Mouse (Mus musculus): ENCODE measurements around the gene Clstn1. TPM values are rescaled to one million over a fixed set of nuclear protein-coding genes. Genes with fewer than 3 reads are reported as not detected.

Gene Clstn1
- total RNA-seq, 4 experiments from 2014 or later, result 17.1 to 25.6 (median 24.8) TPM

DNA sequence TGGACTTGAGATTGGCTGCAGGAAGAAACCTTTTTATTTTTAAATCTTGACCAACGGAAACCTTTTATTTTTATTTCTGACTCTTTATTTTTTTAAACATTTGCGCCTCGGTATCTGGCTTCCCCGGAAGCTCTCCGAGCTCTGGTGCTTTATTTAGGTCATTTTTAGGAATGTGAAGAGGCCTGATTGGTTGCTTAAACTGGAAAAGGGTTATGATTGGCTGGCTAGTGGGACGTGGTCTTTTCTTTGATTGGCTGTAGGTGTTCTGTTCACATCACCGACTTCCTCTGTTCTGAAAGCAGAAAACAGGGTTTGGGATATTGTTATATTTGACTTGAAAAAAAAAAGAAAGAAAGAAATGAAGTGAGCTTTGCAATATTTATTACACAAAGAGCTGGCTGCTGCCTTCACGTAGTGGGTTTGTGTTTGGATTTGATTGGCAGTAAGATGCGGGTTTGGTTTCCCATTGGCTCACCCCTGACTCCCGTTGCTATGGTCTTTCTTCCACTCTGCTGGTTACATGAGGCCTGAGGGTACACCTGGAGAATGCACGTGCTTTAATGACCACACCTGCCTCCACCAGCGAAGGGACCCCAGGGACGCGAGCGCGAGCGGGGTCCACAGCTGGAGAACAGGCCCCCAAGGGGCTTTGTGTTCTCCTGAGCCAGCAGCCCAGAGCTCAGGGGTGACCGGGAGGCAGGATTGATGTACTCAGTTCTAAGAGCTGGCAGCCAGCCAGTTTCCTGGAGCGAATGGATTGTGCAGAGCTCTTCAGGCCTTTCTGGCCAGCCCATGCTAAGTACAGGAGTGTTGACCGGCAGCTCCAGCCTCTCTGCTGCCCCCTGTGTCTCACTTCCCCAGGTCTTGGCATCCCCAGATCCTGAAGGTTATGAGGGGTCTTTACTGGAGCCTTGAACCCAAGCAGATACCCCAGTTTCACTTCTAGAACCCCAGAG is 21.5 kb upstream of the Clstn1 start:
- peak; percentile 45 to 64 for DNase-seq (ENCODE audit: low spot score in 2 of 2)

DNA sequence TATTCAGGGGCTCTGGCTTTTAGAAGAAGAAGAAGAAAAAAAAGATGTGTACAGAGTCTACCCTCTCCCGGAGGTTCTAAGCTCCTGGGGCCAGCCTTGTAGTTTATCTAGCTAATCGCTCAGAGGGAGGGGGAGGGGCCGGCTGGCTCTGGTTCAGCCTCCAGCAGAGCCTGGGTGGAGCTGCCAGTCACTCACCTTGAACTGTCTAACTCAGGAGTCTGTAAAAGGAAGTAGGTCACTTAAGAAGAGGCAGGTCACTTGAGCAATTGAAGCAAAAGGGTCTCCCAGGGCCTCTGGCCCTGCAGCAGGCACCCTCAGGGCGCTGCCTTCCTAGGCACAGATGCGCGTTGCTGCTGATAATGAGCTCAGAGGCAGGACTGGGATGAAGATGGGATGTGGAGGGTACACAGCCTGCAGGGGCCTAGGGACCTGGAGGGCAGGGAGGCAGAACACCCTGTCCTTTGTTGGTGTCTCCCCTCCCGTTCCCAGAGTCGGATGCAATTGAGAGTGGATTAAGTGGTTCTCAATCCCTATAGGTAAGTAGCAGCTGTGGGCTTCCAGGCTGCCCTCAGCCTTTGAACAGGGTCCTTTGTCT is 18.7 kb upstream of the Clstn1 start:
- no peak for DNase-seq (ENCODE audit: low spot score in 2 of 2)

DNA sequence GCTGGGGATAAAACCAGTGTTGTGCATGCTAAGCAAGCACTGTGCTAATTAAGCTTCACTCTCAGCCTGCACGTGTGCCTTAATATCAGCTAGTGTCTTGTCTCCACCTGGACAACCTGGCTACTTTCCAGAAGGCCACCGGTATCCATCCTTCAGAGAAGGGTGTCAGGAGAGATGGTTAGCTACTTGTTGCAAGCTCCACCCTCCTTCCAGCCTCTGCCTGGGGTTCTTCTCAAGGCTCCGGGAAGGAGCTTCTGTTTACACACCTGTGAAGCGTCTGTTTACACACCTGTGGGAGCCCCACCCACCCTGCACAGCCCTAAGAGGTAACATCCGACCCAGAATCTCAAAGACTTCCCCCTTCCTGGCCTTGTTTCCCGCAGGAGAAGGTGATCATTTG is 17.6 kb upstream of the Clstn1 start:
- no peak for DNase-seq (ENCODE audit: low spot score in 2 of 2)

DNA sequence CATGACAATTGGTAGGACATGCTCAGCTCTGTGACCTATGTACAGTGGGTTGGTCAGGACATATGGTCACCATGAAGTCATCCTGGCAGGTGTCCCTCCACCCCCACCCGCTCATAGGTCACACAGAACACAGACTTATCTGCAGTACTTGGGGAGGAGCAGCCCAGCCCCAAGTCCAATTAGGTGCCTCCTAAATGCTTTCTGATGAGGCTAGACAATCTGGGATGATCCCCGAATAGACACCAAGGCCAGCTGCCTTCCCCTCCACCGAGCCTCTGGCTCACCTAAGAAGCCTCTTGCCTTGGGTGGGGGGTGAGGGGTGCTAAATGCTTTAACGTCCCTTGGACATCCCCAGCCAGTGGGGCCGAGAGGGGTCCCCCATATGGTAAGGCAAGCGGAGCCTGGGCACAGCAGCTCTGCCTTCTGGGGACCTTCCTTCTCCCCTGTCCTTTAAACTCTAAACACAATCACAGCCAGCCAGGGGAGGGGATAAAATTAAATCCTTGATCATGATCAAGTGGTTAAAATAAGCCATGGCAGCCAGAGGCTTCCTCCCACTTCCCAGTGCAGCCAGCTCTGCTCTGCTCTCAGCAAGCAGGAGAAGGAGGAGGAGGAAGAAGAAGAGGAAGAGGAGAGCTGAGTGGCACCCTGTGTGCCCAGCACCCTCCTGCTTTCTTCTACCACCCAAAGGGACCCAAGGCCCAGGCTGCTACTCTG is 16.3 kb upstream of the Clstn1 start:
- no peak for DNase-seq (ENCODE audit: low spot score in 2 of 2)

GRCm38 (mm10) chr4:149570498-149570863 is 15.8 kb upstream of the Clstn1 start:
- no peak for DNase-seq (ENCODE audit: low spot score in 2 of 2)

DNA sequence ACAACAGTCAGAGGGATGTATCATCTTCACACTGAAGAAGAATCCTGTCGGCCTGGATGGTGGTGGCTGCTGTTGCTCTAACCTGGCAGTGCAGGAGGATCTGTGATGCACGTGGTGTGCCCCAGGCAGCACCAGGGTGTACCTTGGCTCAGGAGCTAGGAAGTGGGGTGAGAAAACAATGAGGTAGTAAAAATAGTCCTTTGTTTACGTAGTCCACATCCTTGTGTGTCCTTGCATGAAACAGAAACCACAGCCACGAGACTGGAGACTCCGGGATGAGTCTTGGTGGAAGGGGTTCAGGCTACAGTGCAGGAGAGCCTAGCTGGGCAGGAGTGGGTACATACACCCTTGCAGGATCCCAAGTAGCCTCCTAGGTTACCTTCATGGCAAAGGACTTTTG is 15.1 kb upstream of the Clstn1 start:
- no peak for DNase-seq (ENCODE audit: low spot score in 2 of 2)

DNA sequence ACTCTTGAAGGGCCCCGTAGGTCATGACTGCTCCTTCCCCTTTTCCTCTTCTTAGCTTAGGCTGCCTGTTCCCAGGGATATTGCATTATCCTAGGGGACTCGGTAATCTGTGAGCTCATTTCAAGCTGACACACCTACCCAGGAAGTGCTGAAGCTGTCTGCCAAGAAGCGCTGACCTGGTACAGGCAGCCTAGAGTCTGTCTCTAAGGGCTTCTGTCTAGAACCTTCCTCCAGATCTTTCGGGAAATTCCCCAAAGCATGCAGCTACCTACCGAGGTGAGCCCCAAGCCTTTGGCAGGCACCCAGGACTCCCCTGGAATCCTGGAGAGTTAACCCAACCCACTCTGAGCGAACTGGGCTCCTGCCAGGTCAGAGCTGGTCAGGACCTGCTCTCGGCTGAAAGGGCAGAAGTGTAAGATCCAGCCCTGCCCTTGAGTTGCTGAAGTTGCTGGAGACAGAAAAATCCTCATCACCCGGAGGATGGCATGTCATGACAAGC is 14.6 kb upstream of the Clstn1 start:
- no peak for DNase-seq (ENCODE audit: low spot score in 2 of 2)

GRCm38 (mm10) chr4:149572446-149572845 is 13.8 kb upstream of the Clstn1 start:
- no peak for DNase-seq (ENCODE audit: low spot score in 2 of 2)

- DNase-seq (ENCODE audit: low spot score in 2 of 2), result no peak
These were observed 13.4 kb upstream of the Clstn1 start for GRCm38 (mm10) chr4:149572851-149573250.

GRCm38 (mm10) chr4:149574391-149574821 is 11.9 kb upstream of the Clstn1 start:
- DNase-seq (ENCODE audit: low spot score in 2 of 2), result peak; percentile 27 to 43

GRCm38 (mm10) chr4:149576061-149576460 is 10.2 kb upstream of the Clstn1 start:
- DNase-seq (ENCODE audit: low spot score in 2 of 2), result no peak

DNA sequence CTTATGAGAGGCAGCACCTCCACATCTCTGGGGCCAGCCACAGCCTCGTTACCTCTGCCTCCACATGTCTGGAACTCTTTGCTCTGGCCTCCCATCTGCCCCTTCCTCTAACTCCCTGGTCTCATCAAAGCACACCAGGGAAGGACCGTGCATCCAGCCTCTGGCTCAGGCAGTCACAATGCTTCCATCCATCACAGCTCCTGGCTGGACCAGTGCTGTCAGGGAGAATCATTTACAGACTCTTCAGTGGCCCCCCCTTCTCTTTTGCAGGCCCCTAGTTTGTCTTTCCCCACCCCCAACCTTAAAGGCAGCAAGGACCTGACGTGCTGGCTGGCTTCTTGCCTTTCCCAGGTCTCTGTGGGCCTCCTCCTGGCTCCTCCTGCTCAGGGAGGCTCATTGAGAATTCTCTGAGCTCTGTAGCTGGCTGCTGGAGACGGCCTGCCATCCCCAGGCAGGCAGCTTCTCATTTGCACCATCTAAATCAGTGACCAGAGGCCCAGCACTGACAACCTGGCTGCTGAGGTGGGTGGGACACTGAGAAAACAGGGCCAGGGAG is 9.2 kb upstream of the Clstn1 start:
- no peak for DNase-seq (ENCODE audit: low spot score in 2 of 2)

DNA sequence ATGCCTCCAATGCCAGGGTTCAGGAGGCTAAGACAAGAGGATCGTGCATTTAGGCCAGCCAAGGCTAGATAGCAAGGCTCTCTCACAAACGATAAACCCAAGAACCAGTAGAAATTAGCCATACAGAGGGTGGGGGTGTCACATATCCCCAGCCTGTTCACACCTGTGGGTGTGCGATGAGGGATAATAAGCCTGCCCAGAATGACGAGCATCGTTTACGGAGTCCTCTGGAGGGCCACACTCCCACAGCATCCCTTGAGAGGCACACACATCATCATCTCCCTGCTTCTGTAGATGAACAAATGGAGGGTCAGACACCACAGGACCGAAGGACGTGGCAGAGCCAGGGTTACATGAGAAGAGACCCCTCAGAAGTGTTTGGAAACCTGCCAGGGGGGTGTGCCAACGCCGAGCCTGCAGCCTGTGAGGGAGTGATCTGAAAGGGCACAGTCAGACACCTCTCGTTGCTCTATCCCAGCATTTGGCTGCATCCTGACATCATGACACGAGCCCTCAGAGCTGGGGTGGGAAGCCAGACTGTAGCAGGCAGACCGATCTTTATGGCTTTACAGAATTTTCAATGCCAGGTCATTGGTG is 8.1 kb upstream of the Clstn1 start:
- DNase-seq (ENCODE audit: low spot score in 2 of 2), result no peak

- DNase-seq (ENCODE audit: low spot score in 2 of 2), result no peak
These were observed 7.4 kb upstream of the Clstn1 start for GRCm38 (mm10) chr4:149578831-149579230.

GRCm38 (mm10) chr4:149585236-149585635 is 1.0 kb upstream of the Clstn1 start:
- no peak for DNase-seq (ENCODE audit: low spot score in 2 of 2)

DNA sequence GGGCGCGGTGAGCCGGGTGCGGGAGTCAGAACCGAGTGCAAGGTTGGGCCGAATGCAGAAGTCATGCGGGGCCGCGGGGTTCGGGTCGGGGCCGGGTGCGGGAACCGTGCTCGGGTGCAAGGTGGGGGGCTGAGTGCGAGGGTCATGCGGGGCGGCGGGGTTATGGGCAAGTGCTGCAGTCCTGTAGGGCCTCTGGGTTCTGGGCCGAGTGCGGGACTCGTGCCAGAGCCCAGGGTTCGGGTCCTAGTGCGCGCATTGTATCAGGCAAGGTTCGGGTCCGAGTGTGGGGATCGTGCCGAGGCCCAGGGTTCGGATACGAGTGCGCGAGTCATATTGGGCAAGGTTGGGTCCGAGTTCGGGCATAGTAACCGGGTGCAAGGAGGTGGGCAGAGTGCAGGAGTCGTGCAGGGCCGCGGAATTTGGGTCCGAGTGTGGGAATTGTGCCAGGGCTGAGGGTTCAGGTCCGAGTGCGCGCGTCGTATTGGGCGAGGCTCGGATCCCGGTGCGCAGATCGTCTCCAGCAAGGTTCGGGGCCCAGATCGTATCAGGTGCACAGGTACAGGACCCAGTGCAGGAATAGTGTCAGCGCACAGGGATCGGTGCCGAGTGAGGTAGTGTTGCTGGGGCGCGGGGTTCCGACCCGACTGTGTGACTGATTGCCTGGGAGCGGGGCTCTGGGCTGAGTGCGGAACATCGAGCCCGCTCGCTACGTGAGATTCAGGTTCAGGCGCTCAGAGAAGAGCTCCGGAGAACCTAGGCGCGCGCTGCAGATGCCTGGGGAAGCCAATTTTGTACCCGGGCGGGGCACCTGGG is 721 bp downstream of the Clstn1 start:
- no peak for DNase-seq (ENCODE audit: low spot score in 2 of 2)

DNA sequence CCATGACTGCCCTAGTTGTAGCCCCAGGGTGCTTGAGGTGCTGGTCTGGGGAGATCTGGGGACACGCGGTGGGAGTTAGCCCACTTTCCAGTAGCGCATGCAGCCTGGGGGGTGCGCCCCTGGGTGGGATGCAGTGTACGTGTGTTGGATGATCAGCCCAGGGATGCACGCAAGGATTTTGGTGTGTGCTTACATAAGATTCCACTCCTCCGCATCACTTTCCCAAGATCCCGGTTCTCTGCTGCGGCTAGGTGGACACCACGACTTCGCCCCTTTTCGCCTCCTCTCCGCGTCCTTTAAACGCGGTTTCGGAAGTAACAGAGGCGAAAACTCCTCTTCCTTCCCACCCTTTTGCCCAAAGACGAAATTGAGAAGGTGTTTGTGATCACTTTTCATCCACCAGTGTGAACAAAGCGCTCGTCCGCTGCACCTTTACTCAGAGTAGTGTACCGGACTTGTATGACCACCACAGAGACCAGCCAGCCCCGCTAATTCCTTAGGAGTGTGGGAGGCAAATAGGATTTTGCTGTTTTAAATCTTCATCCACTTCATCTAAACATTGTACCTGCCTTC is 1.4 kb downstream of the Clstn1 start:
- DNase-seq (ENCODE audit: low spot score in 2 of 2), result no peak

GRCm38 (mm10) chr4:149590200-149590599 is 3.9 kb downstream of the Clstn1 start:
- no peak for DNase-seq (ENCODE audit: low spot score in 2 of 2)

GRCm38 (mm10) chr4:149591486-149591885 is 5.2 kb downstream of the Clstn1 start:
- no peak for DNase-seq (ENCODE audit: low spot score in 2 of 2)
